Mouse (Mus musculus) lung, postnatal 0 days (tissue): ENCODE results near the gene P2ry6.

Experiments
- CTCF ChIP-seq: IDR thresholded peaks from 2 replicates; pipeline ENCODE4 v1.5.1; 2016; ENCODE audit warnings: antibody characterized with exemption, mild to moderate bottlenecking
- EP300 ChIP-seq: IDR thresholded peaks from 2 replicates; pipeline ENCODE4 v1.6.1; 2016; ENCODE audit warnings: antibody characterized with exemption, mild to moderate bottlenecking, control low read depth

- peak; percentile 49 for TF ChIP-seq CTCF
- TF ChIP-seq EP300: no peak
These were observed 16.0 kb downstream of the P2ry6 start for GRCm38 (mm10) chr7:100958426-100958825.
